Mouse (Mus musculus) heart, postnatal 4 days (tissue): ENCODE data around the gene Sestd1. TPM values are rescaled to one million over a fixed set of nuclear protein-coding genes. Genes with fewer than 3 reads are reported as not detected.

Experiments used
- DNase-seq: peaks from one replicate; pipeline ENCODE4 v3.0.0; 2021
- total RNA-seq, 2 experiments: library from RNA; stranded (reverse); gene quantifications; 2 replicates each; pipeline ENCODE4 v1.2.3; 2021

Gene Sestd1
- total RNA-seq, 2 experiments from 2014 or later, result 31.4 to 33.3 TPM

DNA sequence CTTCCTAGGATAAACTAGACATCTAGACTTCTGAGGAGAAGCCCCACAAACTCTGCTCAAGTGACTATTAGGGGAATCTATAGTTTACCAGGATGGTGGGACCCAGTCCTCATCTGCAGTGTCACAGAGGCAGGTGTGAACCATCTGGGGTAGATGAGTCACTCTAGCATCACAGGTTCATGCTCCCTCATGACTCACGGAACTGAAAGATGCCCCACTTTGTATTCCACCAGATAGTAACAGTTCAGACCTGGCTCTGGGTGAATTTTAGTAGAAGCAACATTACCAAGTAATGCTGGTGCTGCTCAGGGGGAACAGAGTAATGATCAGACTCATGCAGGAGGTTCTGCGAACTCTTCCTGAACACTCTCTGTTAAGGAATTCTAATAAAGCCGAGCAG, 73.4 kb downstream of the Sestd1 start:
- DNase-seq, result no peak

DNA sequence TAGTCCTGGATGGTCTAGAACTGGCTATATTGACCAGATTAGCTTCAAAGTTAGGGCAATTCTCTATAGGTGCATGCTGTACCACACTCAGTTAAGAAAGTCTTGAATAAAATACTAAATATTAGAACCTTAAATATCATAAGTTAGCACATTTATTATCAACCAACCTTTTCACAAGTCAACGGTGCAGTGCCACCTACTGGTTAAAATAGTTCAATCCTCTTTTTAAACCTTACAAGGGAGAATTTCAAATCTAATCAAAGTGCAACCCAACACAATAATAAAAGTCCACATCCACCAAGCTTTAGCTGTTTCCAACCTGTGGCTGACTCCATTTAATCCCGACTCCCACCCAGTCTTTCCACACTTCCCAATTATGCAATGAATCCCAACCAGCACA, 76.5 kb downstream of the Sestd1 start:
- DNase-seq, result no peak

DNA sequence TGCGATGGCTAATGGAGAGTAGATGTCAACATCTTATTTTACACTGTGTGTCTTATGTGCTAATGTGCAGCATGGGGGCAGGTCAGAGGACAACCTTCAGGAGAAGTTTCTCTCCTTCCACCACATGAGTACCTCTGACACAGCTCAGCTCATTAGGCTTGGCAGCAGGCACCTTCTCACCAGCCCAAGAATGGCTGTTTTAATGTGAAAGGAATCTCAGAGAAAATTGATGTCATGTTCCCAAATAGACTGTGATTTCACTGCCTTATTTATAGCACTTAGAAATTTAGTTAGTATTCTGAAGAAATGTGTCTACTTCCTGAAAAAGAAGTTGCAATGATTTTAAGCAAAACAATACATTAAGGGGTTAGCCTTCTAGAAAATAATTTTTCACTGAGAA, 78.5 kb downstream of the Sestd1 start:
- DNase-seq, result no peak

DNA sequence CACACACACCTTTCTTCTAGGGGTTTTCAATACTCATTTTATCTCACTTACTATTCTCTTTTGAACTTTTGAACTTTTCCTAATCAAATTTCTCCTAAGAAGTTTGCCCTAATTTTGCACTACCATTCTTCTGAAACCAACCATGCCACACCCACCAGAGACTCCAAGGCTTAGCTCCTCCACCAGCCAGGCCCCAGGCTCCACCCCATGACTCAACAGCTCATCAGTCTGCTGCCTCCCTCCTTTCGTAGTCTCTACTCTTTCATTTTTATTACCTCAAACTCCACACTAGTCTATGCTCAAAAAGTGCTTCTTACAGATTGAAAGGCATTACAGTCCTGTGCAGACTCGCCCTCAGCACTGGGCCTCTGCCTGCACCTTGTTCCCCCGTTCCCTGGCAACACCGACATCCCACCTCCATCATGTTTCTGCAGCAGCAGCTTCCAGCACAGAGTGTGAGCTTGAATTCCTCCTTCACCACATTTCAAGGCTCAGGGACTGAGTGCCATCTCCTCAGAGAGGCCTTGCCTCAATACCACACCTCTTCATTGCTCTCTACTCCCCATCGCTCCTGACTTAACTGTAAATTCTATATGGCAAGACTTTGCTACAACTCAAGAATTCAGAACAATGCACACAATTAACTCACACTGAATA, 79.3 kb downstream of the Sestd1 start:
- no peak for DNase-seq

- no peak for DNase-seq
Observed at GRCm38 (mm10) chr2:77200379-77200778, 80.0 kb downstream of the Sestd1 start.

DNA sequence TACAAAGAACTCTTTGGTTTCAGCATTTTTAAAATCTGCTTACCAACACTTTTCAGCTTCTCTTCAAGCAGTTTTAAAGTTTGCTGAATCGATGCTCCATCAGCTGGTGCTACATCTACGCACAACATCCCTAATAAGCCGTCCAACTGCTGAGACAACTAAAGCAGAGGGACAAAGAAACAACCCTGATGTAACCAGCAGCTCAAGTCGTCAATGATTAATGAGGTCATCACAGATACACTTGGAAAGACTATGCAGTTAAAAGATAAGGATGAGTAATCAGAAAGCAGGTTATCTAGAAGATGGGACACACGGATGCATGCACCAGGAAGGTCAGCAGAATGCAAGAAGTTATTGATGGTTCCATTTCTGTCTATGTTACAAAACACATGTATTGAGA, 82.1 kb downstream of the Sestd1 start:
- DNase-seq, result no peak

DNA sequence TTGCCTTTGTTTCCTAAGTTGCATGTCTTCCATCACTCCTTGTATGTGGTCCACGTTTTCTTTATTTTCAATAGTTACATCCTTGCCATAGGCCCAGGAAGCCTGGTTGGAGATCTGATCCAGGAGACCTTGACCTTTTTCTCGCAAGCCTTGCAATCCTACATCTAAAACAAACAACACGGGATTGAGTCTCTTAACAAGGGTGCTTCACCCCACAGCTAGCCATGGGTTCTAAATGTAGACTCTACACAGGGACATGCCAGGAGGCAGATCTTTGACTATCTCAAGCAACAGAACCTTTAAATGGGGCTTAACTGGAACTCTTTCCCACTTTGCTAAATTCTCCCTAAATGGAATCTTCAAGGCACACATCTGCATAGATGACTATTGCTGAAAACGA, 83.6 kb downstream of the Sestd1 start:
- no peak for DNase-seq

DNA sequence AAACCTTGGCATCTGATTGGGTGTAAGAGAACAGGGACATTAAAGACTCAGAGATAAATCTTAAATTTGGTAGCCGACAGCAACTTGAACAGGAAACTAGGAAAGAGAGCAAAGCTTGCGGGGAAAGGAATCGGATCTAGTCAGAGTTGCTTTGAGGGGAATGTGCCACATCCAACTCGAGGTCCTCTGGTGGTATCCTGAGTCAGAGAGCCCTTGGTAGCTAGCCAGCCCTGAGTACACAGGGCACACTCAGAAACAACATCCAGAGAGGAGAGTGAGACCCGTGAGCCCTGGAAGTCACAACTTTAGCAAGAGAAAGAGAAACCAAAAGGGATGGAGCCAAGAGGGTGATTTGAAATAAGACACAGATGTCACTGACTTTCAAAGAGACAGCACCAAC, 85.3 kb downstream of the Sestd1 start:
- no peak for DNase-seq

- DNase-seq, result no peak
Observed at GRCm38 (mm10) chr2:77191811-77192210, 88.6 kb downstream of the Sestd1 start.

- DNase-seq, result no peak
Observed at GRCm38 (mm10) chr2:77190891-77191290, 89.5 kb downstream of the Sestd1 start.

- no peak for DNase-seq
Observed at GRCm38 (mm10) chr2:77190301-77190700, 90.1 kb downstream of the Sestd1 start.

DNA sequence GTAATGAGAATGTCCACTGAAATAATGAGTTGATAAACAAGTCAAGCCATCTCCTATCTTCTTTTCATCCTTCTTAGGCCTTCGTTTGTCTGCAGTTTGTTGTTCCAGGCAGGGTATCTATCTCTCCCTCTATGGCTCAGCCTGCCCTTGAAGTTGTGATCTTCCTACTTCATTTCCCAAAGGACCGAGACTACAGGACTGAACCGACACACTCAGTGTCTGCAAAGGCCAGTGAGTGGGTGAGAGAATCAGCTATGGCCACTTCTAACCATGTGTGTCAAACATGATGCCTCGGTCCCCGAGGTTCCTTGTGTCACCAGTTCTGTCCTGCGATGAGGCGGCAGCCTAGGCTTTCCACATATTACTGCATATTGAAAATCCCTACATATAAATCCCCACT, 90.7 kb downstream of the Sestd1 start:
- DNase-seq, result no peak

DNA sequence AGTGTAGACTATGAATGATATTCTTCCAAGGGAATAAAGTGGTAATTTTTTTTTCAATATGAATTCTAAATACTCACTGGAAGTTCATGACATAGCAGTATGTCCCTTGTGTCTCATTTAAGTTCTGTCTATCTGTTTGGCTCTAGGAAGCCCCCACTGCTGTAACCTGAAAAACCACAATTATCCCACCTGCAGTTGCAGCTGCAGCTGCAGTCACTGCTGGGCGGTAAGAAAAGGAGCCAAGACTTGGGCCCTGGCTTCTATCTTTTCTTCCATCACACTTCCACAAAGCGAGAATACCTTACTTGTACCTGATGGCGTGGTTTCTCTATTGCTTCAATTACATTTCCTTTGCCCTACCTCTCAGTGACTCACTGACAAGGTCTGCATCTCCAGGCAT, 92.9 kb downstream of the Sestd1 start:
- no peak for DNase-seq

GRCm38 (mm10) chr2:77186912-77187311, 93.5 kb downstream of the Sestd1 start:
- no peak for DNase-seq

DNA sequence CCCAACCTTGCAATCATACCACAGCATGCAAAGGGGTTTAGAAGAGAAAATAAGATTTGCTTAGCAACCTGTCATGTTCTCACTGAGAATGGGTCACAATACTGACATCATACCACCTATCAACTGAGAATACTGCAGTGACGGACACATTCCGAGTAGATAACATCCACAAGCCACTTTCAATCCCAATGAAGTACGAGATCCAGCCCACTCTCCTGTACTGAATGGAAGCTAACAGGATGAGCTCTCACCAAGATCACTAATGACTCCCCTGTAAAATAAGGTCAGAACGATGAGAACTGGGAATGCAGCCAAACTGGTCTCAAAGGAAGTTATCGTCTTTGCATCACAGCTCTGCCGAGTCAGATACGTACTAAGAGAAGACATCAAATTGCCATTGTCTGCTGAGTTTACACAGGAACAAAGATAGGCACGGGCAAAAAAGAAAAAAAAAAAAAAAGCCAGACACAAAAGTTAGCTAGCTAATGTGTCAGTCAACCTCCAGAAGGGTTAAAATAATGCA, 96.3 kb downstream of the Sestd1 start:
- DNase-seq, result no peak

DNA sequence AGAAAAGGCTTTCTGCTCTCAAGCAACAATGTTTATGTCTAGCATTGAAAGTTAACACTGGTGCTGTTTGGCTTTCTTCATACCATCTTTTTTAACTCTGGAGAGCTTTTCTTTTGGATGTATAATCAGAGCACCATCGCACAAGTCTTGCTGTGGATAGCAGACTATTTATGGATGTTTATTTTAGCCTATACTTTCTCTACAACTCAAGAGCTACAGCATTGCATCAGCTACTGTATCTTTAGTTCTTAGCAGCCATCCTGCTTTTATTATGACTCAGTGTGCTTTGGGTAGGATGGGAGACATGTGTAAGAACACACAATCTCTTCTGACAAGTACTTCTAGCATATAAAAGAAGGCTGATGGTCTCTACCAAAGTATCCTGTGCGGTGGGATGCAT, 96.7 kb downstream of the Sestd1 start:
- DNase-seq, result no peak

DNA sequence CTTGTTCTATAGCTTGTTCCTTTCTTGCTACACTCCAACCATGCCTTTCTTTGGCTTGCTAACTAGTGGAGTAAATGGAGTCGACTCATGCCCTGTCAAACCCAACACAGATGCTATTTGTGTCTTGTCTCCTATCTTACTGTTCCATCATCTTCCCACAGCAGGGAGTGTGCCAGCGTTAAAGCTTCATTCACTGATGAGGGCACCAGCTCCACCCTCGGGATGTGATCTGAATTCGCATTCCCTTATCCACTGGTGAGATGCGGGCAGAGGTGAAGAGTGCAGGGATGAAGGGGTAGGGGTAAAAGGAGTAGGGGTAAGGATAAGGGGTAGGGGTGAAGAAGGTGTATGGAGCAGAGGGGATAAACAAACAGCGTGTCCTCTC, 97.4 kb downstream of the Sestd1 start:
- DNase-seq, result no peak

DNA sequence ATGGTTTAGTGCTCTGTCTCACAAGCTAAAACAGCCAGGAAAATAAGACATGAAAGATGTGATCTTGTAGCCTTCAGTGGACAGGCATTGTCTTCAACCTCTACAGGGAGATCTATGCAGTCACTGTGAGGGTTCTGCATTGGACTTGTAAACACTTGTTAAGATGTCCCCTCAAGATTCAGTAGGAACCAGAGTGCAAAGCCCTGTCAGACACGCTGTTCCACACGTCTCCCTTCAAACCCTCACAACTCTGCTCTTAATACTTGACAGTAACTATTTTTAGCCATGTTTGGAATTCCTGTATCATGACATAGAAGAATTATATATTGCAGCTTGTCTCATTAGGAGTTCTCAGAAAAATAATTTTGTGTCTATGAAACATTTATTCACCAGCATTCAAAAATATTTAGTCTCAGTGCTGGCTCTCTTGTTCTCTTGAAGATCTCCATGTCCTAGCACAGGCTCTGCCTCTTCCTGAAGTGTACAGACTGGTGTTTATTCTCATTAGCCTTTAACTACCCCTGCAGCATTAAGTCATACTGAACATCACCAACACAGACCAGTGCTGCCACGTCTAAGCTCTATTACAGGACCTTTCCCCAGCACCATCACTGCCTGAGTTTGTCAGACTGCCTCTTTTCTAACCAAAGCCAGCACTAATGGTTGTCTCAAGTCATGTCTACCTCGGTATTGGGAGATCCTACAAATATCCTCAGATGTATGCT, 98.0 kb downstream of the Sestd1 start:
- DNase-seq, result no peak

- no peak for DNase-seq
Observed at GRCm38 (mm10) chr2:77177472-77177871, 102.9 kb downstream of the Sestd1 start.

- DNase-seq, result peak; percentile 32
Observed at GRCm38 (mm10) chr2:77176413-77176812, 104.0 kb downstream of the Sestd1 start.

GRCm38 (mm10) chr2:77175411-77175810, 105.0 kb downstream of the Sestd1 start:
- DNase-seq, result no peak

DNA sequence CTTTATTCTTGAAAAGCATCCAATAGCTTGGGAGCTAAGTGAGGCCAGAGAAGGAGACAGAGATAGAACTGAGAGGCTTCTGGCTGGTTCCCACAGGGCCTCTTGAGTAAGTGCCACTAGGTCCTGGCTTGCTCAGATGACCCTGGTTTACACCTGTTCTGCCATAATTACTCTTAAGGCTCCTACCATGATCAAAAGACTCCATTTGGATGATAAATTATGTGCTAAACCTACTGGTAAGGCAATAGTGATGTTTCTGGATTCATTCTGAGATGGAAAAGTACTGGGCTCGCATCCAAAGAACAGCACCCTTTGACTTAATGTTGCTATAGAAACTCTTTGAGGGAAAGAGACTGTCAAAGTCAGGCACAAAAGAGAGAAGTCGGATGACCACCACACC, 106.1 kb downstream of the Sestd1 start:
- DNase-seq, result peak; percentile 25

- no peak for DNase-seq
Observed at GRCm38 (mm10) chr2:77173821-77174220, 106.6 kb downstream of the Sestd1 start.

DNA sequence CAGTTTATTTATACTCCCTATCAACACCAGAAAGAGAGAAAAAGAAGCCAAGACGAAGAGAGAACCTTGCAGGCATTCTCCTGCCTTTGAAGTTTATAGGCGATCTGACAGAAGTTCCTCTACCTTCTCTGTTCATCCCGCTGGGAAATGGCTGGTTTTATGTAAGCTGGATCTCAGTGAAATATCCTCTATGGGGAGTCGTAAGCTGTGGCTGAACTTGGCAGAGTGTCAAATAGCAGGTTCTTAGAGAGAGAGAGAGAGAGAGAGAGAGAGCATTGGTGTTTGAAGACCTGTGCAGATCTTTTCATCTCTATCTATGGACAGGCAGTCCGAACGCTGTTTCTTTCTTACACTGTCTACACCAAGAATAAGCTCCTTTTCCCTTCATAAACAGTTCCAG, 107.0 kb downstream of the Sestd1 start:
- DNase-seq, result no peak
